Mouse (Mus musculus) thymus, adult 2 months (tissue): ENCODE results near the gene Nutm1. TPM values are rescaled to one million over a fixed set of nuclear protein-coding genes. Genes with fewer than 3 reads are reported as not detected.

Experiments
- DNase-seq: peaks from one replicate; pipeline ENCODE4 v3.0.0; 2021
- H3K27ac ChIP-seq: fragments of 200-500 bp; 2 replicates; pipeline ENCODE4 v1.5.1; 2012; ENCODE audit warnings: low read length, control low read depth; ENCODE audit not compliant: control insufficient read depth, insufficient read depth
- H3K27me3 ChIP-seq: fragments of 200-500 bp; 2 replicates; pipeline ENCODE4 v1.6.1; 2012; ENCODE audit warnings: mild to moderate bottlenecking, low read length, moderate library complexity, mixed read lengths; ENCODE audit not compliant: control insufficient read depth, insufficient read depth
- H3K36me3 ChIP-seq: fragments of 200-500 bp; 2 replicates; pipeline ENCODE4 v1.6.1; 2012; ENCODE audit warnings: mild to moderate bottlenecking, low read length, moderate library complexity; ENCODE audit not compliant: control insufficient read depth, insufficient read depth
- H3K4me1 ChIP-seq: fragments of 200-500 bp; replicated peaks from 2 replicates; pipeline ENCODE4 v1.6.1; 2012; ENCODE audit warnings: low read length; ENCODE audit not compliant: control insufficient read depth, insufficient read depth
- H3K4me3 ChIP-seq: fragments of 200-500 bp; 2 replicates; pipeline ENCODE4 v1.5.1; 2012; ENCODE audit warnings: mild to moderate bottlenecking, low read length, control low read depth, moderate library complexity; ENCODE audit not compliant: control insufficient read depth, insufficient read depth
- CTCF ChIP-seq: fragments of 200-500 bp; IDR thresholded peaks from 2 replicates; pipeline ENCODE4 v1.5.1; 2012; ENCODE audit warnings: mild to moderate bottlenecking, control low read depth, low read length, moderate library complexity, borderline replicate concordance; ENCODE audit not compliant: control insufficient read depth, poor library complexity, insufficient read depth; ENCODE audit errors: extremely low read depth
- POLR2A ChIP-seq: fragments of 200-500 bp; IDR thresholded peaks from 2 replicates; pipeline ENCODE4 v1.6.1; 2012; ENCODE audit warnings: mild to moderate bottlenecking, low read length, control low read depth, moderate library complexity; ENCODE audit not compliant: control insufficient read depth, poor library complexity, insufficient read depth; ENCODE audit errors: extremely low read depth
- WGBS: fragments of 180-500 bp; shearing (Covaris S2); methylation state at CpG from one replicate; pipeline ENCODE4 v1.1.7; 2018; 5-methylcytosine and 5-hydroxymethylcytosine counted together
- polyA plus RNA-seq: library from polyadenylated mRNA; depleted of rRNA; stranded (reverse); fragments of >200 nt; gene quantifications from 2 replicates; pipeline ENCODE4 v1.2.3, GENCODE M21; 2012; rRNA removed

The Nutm1 gene
- 0.03 TPM in 1 of 2 replicates, not detected in the other for polyA plus RNA-seq

DNA sequence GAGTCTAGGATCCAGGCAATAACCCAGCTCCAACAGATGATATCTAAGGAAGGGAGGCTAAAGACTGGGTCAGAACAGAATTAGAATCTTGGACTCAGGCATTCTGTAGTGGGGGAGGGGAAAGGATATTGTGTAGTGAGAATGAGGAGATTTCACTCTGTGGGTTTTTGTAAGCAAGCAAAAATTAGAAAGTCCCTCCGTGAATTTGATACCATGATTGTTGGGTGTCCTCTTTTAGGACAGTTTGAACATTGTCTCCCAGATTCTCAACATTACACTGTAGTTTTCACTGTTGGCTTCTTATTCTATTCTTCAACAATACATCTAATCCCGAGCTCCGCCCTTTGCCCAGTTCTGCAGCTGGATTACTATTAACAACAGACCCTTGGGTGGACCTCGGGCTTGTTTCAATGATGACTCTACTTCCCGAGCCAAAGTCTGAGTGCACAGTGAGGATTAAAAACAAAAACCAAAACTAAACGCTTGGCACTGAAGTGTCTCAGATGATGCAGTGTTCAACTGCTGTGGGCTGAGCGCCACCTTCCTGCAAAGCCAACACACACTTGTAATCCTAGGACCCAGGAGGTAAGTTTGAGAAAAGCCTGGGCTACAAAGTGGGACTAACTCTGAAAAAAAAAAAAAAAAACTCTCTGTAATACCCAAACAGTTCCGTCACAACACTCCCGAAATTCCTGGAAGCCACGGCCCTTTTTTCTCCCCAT lies at the start of gene Nutm1:
Nutm1 (minus strand) TSS at position 51 of the 722 bp plus-strand sequence.
- 55% methylated on average over 10 of the region's 10 CpGs for WGBS

GRCm38 (mm10) chr2:112308671-112309070 lies 49.6 kb upstream of the Nutm1 start:
- Histone ChIP-seq H3K27ac (no peak overlapping the region), H3K27me3 (no peaks in the 10 kb centered on the region), H3K36me3 (no peaks in the 10 kb centered on the region), H3K4me3 (no peak overlapping the region), H3K4me1 (peaks cover 2% of the 10 kb centered on the region; the same call in 1 of the 2 replicates)
- no peak for DNase-seq
- 77% methylated on average over 3 of the region's 3 CpGs for WGBS
- TF ChIP-seq CTCF (no peak), POLR2A (no peak)

More for the DNA sequence above, at the start of gene Nutm1:
- Histone ChIP-seq H3K4me3 (no peak within 1 kb of the TSS), H3K4me1 (0 out of 2 replicates have a peak, but pooled peaks cover 3% of the 10 kb centered on the region), H3K36me3 (no peaks in the 10 kb centered on the region), H3K27me3 (no peaks in the 10 kb centered on the region), H3K27ac (no peak within 1 kb of the TSS)
- no peak for DNase-seq
- TF ChIP-seq CTCF (no peak), POLR2A (no peak)

- H3K27ac ChIP-seq, result no peak overlapping the region
- WGBS, result 97% methylated on average over 4 of the region's 4 CpGs
- no peaks in the 10 kb centered on the region for H3K27me3 ChIP-seq
- DNase-seq, result no peak
- H3K36me3 ChIP-seq, result peaks cover 5% of the 10 kb centered on the region; the same call in 1 of the 2 replicates
- TF ChIP-seq POLR2A, result no peak
- TF ChIP-seq CTCF, result no peak
- no peak overlapping the region for H3K4me3 ChIP-seq
- H3K4me1 ChIP-seq, result no peaks in the 10 kb centered on the region
Observed at GRCm38 (mm10) chr2:112298221-112298620, 39.1 kb upstream of the Nutm1 start.

- WGBS, result 88% methylated on average over 3 of the region's 3 CpGs
Observed at GRCm38 (mm10) chr2:112296211-112296610, 37.1 kb upstream of the Nutm1 start.

GRCm38 (mm10) chr2:112292823-112293222 lies 33.7 kb upstream of the Nutm1 start:
- no peak overlapping the region for H3K4me3 ChIP-seq
- no peak for DNase-seq
- H3K36me3 ChIP-seq, result peaks cover 5% of the 10 kb centered on the region; the same call in 1 of the 2 replicates
- H3K27me3 ChIP-seq, result no peaks in the 10 kb centered on the region
- no peak overlapping the region for H3K27ac ChIP-seq
- H3K4me1 ChIP-seq, result no peaks in the 10 kb centered on the region
- 95% methylated on average over 2 of the region's 2 CpGs for WGBS
- TF ChIP-seq POLR2A (no peak), CTCF (no peak)

More at GRCm38 (mm10) chr2:112296211-112296610, 37.1 kb upstream of the Nutm1 start:
- Histone ChIP-seq H3K36me3 (peaks cover 5% of the 10 kb centered on the region; the same call in 1 of the 2 replicates), H3K4me3 (no peak overlapping the region), H3K27me3 (no peaks in the 10 kb centered on the region), H3K27ac (no peak overlapping the region), H3K4me1 (no peaks in the 10 kb centered on the region)
- TF ChIP-seq CTCF (no peak), POLR2A (no peak)
- no peak for DNase-seq

DNA sequence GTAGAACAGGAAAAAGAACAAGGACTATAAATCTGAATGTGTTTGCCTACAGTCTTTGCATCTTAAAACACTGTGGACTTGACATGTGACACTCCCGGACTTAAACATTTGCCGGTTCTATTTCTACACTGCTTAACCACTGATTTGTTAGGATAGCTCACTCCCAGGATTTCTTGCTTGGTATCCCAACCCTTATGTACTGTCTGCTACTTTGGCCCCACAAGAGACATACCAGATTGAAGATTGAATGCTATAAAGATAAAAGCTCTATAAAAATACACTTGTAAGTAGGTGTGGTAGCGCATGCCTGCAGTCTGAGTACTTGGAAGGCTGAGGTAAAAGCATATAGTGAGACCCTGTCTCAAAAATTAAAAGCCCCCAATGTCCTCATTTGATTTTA lies 30.4 kb upstream of the Nutm1 start:
- Histone ChIP-seq H3K27ac (no peak overlapping the region), H3K4me1 (peaks cover 2% of the 10 kb centered on the region), H3K27me3 (no peaks in the 10 kb centered on the region), H3K36me3 (peaks cover 2% of the 10 kb centered on the region; the same call in 1 of the 2 replicates), H3K4me3 (no peak overlapping the region)
- TF ChIP-seq POLR2A, result no peak
- TF ChIP-seq CTCF, result no peak
- WGBS, result 97% methylated on average over 3 of the region's 3 CpGs
- DNase-seq, result no peak
